28 mouse cellular contexts compared by ENCODE assay signal in genomic region chr10:98500315-98500714, GRCm38 (mm10).
"Had no signal": no experiment of that assay in that cellular context is flagged by ENCODE, and none has a peak within 500 bp of the region (broad histone marks: within the 10 kb centered on the region; RNA-seq: fewer than 3 reads in every experiment).

No protein-coding gene starts in this region.

- H3K9ac ChIP-seq: embryonic facial prominence, embryonic 12.5 days; embryonic facial prominence, embryonic 13.5 days; embryonic facial prominence, embryonic 15.5 days; forebrain, embryonic 12.5 days; forebrain, embryonic 13.5 days; forebrain, embryonic 15.5 days; forebrain, postnatal 0 days; heart, embryonic 12.5 days had no signal

- H3K36me3 ChIP-seq: embryonic facial prominence, embryonic 10.5 days; embryonic facial prominence, embryonic 12.5 days; embryonic facial prominence, embryonic 13.5 days; embryonic facial prominence, embryonic 15.5 days; forebrain, embryonic 10.5 days; forebrain, embryonic 12.5 days; forebrain, embryonic 15.5 days; heart, embryonic 10.5 days; heart, embryonic 12.5 days had no signal

- H3K4me3 ChIP-seq: embryonic facial prominence, embryonic 10.5 days; embryonic facial prominence, embryonic 12.5 days; embryonic facial prominence, embryonic 13.5 days; embryonic facial prominence, embryonic 15.5 days; erythroblast, embryonic 14.5 days; forebrain, embryonic 10.5 days; forebrain, embryonic 12.5 days; forebrain, embryonic 13.5 days; forebrain, embryonic 15.5 days; gastrocnemius, adult 2 months; heart, embryonic 10.5 days; heart, embryonic 12.5 days had no signal

- H3K27me3 ChIP-seq: embryonic facial prominence, embryonic 12.5 days; embryonic facial prominence, embryonic 13.5 days; embryonic facial prominence, embryonic 15.5 days; forebrain, embryonic 12.5 days; forebrain, embryonic 13.5 days; forebrain, embryonic 15.5 days; heart, embryonic 12.5 days had no signal

- H3K4me1 ChIP-seq: embryonic facial prominence, embryonic 10.5 days; embryonic facial prominence, embryonic 12.5 days; embryonic facial prominence, embryonic 13.5 days; embryonic facial prominence, embryonic 15.5 days; forebrain, embryonic 10.5 days; forebrain, embryonic 12.5 days; forebrain, embryonic 13.5 days; forebrain, embryonic 15.5 days; heart, embryonic 10.5 days; heart, embryonic 12.5 days had no signal

- DNase-seq: cerebellum, adult 8-10 months; cerebellum, adult 9-10 months; cerebellum, adult 9-11 months; cerebellum, postnatal 10 days; cerebellum, postnatal 14 days; cerebellum, postnatal 25 days; cerebellum, postnatal 36 days; embryo, embryonic 11 days; forebrain, postnatal 0 days; gastrocnemius, adult 2 months; gastrocnemius, postnatal 10 days; gastrocnemius, postnatal 14 days; gastrocnemius, postnatal 25 days; gastrocnemius, postnatal 36 days; heart, adult 18-20 months had no signal

- ATAC-seq: forebrain, embryonic 13.5 days; forebrain, embryonic 14.5 days; forebrain, embryonic 15.5 days; forebrain, embryonic 16.5 days; forebrain, postnatal 0 days had no signal

- H3K27ac ChIP-seq: embryonic facial prominence, embryonic 10.5 days; embryonic facial prominence, embryonic 12.5 days; embryonic facial prominence, embryonic 13.5 days; embryonic facial prominence, embryonic 15.5 days; forebrain, embryonic 10.5 days; forebrain, embryonic 12.5 days; forebrain, embryonic 13.5 days; forebrain, embryonic 15.5 days; gastrocnemius, adult 2 months; heart, embryonic 10.5 days had no signal
